Mouse (Mus musculus): Measurements from ENCODE around the gene Tpmt.

GRCm38 (mm10) chr13:46975930-46976329, 68.6 kb downstream of the Tpmt start:
- no peak for TF ChIP-seq POLR2A (IDR thresholded peaks at IDR 0.05; ENCODE audit: insufficient read length, low read depth)
- TF ChIP-seq E2F4 (IDR thresholded peaks at IDR 0.05; ENCODE audit: insufficient read depth): no peak
- no peak for TF ChIP-seq MAX (IDR thresholded peaks at IDR 0.05; ENCODE audit: low read depth)
- TF ChIP-seq REST (IDR thresholded peaks at IDR 0.05; ENCODE audit: insufficient read depth, insufficient read length): no peak
- TF ChIP-seq MYOD1 (IDR thresholded peaks at IDR 0.05; ENCODE audit: control insufficient read depth in 1 of 3, insufficient read length in 2 of 3, low read depth in 2 of 3): no peak
- TF ChIP-seq USF1 (IDR thresholded peaks at IDR 0.05; ENCODE audit: low read depth): no peak
- no peak for TF ChIP-seq POLR2AphosphoS2 (IDR thresholded peaks at IDR 0.05; ENCODE audit: insufficient read length, low read depth)
- no peak for TF ChIP-seq MYOG (IDR thresholded peaks at IDR 0.05; ENCODE audit: control insufficient read depth in 1 of 3, insufficient read depth in 1 of 3, insufficient read length in 2 of 3, low read depth in 2 of 3)
- TF ChIP-seq CEBPB (IDR thresholded peaks at IDR 0.05; ENCODE audit: insufficient read depth, poor library complexity, severe bottlenecking): no peak
- no peak for TF ChIP-seq TCF12 (IDR thresholded peaks at IDR 0.05; ENCODE audit: insufficient read depth, poor library complexity, severe bottlenecking)
- TF ChIP-seq SRF (IDR thresholded peaks at IDR 0.05; ENCODE audit: control insufficient read depth, insufficient read length, low read depth): no peak
- TF ChIP-seq TCF3 (IDR thresholded peaks at IDR 0.05; ENCODE audit: insufficient read length, low read depth): no peak

All from myocyte (in vitro differentiated cells).